Mouse (Mus musculus) CH12.LX (cell line): ENCODE measurements around the gene Pou2f3. TPM values are rescaled to one million over a fixed set of nuclear protein-coding genes. Genes with fewer than 3 reads are reported as not detected.

Source experiments
- DNase-seq: peaks from one replicate; pipeline ENCODE4 v3.0.0-alpha.2; 2013; ENCODE audit errors: extremely low read depth
- H3K27ac ChIP-seq: 2 replicates; pipeline ENCODE4 v1.5.1; 2012; ENCODE audit warnings: low read depth, mild to moderate bottlenecking, control low read depth, moderate library complexity; ENCODE audit not compliant: insufficient read depth
- H3K27me3 ChIP-seq: replicated peaks from 2 replicates; pipeline ENCODE3; 2012; ENCODE audit warnings: inconsistent platforms
- H3K36me3 ChIP-seq, 2 experiments: replicated peaks in 1 of 2; 2 replicates each; pipeline versions ENCODE3 to v1.6.1; 2012; ENCODE audit warnings: inconsistent platforms in 1 of 2, low read length in 1 of 2, mild to moderate bottlenecking in 1 of 2, mixed read lengths in 1 of 2, moderate library complexity in 1 of 2; ENCODE audit not compliant: control insufficient read depth in 1 of 2, insufficient read depth in 1 of 2
- H3K4me1 ChIP-seq, 2 experiments: 2 replicates each; pipeline ENCODE4 v1.6.1; 2012; ENCODE audit warnings: inconsistent platforms in 1 of 2, moderate library complexity in 1 of 2; ENCODE audit not compliant: insufficient read depth in 2 of 2, control insufficient read depth in 1 of 2
- H3K4me2 ChIP-seq: 2 replicates; pipeline ENCODE4 v1.6.1; 2012; ENCODE audit warnings: low read depth, mild to moderate bottlenecking, control low read depth; ENCODE audit not compliant: poor library complexity, insufficient read depth, severe bottlenecking
- H3K4me3 ChIP-seq, 3 experiments: fragments of 150-350 bp in 1 of 3; sonication (generic) in 1 of 3; replicated peaks in 1 of 3; 2 replicates each; pipeline versions ENCODE3 to v1.5.1; 2011 to 2012; ENCODE audit warnings: low read depth in 2 of 3, low read length in 2 of 3, mild to moderate bottlenecking in 2 of 3, moderate library complexity in 2 of 3, control low read depth in 1 of 3, improper control_type of control experiment in 1 of 3, inconsistent platforms in 1 of 3, mixed read lengths in 1 of 3; ENCODE audit not compliant: poor library complexity in 1 of 3
- H3K79me2 ChIP-seq: replicated peaks from 2 replicates; pipeline ENCODE4 v1.6.1; 2012; ENCODE audit warnings: mild to moderate bottlenecking, moderate library complexity; ENCODE audit not compliant: control insufficient read depth, poor library complexity, insufficient read depth, severe bottlenecking; ENCODE audit errors: extremely low read depth
- H3K9ac ChIP-seq: 2 replicates; pipeline ENCODE4 v1.6.1; 2012; ENCODE audit warnings: low read depth, mild to moderate bottlenecking, control low read depth, moderate library complexity; ENCODE audit not compliant: insufficient read depth
- H3K9me3 ChIP-seq: replicated peaks from 2 replicates; pipeline ENCODE3; 2012; ENCODE audit warnings: low read length, inconsistent platforms, mixed read lengths
- CHD1 ChIP-seq: IDR thresholded peaks from 2 replicates; pipeline ENCODE4 v1.6.1; 2012; ENCODE audit warnings: low read depth, low read length, improper control_type of control experiment, inconsistent platforms
- CHD2 ChIP-seq: IDR thresholded peaks from 2 replicates; pipeline ENCODE4 v1.6.1; 2011; ENCODE audit warnings: low read length, improper control_type of control experiment
- E2F4 ChIP-seq: IDR thresholded peaks from 2 replicates; pipeline ENCODE4 v1.6.1; 2011; ENCODE audit warnings: low read depth, low read length, improper control_type of control experiment; ENCODE audit not compliant: insufficient replicate concordance
- ELF1 ChIP-seq: IDR thresholded peaks from 2 replicates; pipeline ENCODE4 v1.6.1; 2014; ENCODE audit warnings: low read depth, mild to moderate bottlenecking, inconsistent platforms, low read length, improper control_type of control experiment
- EP300 ChIP-seq: IDR thresholded peaks from 2 replicates; pipeline ENCODE4 v1.6.1; 2011; ENCODE audit warnings: low read length, improper control_type of control experiment
- ETS1 ChIP-seq: conservative IDR thresholded peaks from 2 replicates; pipeline ENCODE4 v1.6.1; 2012; ENCODE audit warnings: low read depth, mild to moderate bottlenecking, inconsistent platforms, low read length, improper control_type of control experiment, moderate library complexity
- GABPA ChIP-seq: IDR thresholded peaks from 2 replicates; pipeline ENCODE4 v1.6.1; 2012; ENCODE audit warnings: low read depth, low read length, improper control_type of control experiment, inconsistent platforms; ENCODE audit not compliant: insufficient replicate concordance
- HCFC1 ChIP-seq: IDR thresholded peaks from 2 replicates; pipeline ENCODE4 v1.6.1; 2012; ENCODE audit warnings: low read depth, mild to moderate bottlenecking, inconsistent platforms, low read length, improper control_type of control experiment
- IRF4 ChIP-seq: IDR thresholded peaks from 2 replicates; pipeline ENCODE4 v1.6.1; 2014; ENCODE audit warnings: low read depth, mild to moderate bottlenecking, inconsistent platforms, low read length, improper control_type of control experiment
- KAT2A ChIP-seq: IDR thresholded peaks from 2 replicates; pipeline ENCODE4 v1.6.1; 2012; ENCODE audit warnings: low read length, improper control_type of control experiment, inconsistent platforms; ENCODE audit not compliant: insufficient replicate concordance
- MAFK ChIP-seq: IDR thresholded peaks from 2 replicates; pipeline ENCODE4 v1.6.1; 2011; ENCODE audit warnings: low read length, improper control_type of control experiment; ENCODE audit not compliant: insufficient replicate concordance
- MAZ ChIP-seq: IDR thresholded peaks from 2 replicates; pipeline ENCODE4 v1.6.1; 2012; ENCODE audit warnings: low read depth, mild to moderate bottlenecking, inconsistent platforms, low read length, improper control_type of control experiment, moderate library complexity
- PAX5 ChIP-seq: IDR thresholded peaks from 2 replicates; pipeline ENCODE4 v1.6.1; 2012; ENCODE audit warnings: low read length, inconsistent platforms, mixed read lengths
- POLR2AphosphoS2 ChIP-seq: IDR thresholded peaks from 2 replicates; pipeline ENCODE4 v1.6.1; 2011; ENCODE audit warnings: low read depth, low read length, improper control_type of control experiment
- RAD21 ChIP-seq: IDR thresholded peaks from 2 replicates; pipeline ENCODE4 v1.6.1; 2011; ENCODE audit warnings: low read depth, mild to moderate bottlenecking, low read length, improper control_type of control experiment, moderate library complexity
- RCOR1 ChIP-seq: conservative IDR thresholded peaks from 2 replicates; pipeline ENCODE4 v1.6.1; 2012; ENCODE audit warnings: low read depth, mild to moderate bottlenecking, inconsistent platforms, low read length, improper control_type of control experiment
- SIN3A ChIP-seq: IDR thresholded peaks from 2 replicates; pipeline ENCODE4 v1.6.1; 2012; ENCODE audit warnings: low read length, improper control_type of control experiment, inconsistent platforms
- TBP ChIP-seq: conservative IDR thresholded peaks from 2 replicates; pipeline ENCODE4 v1.6.1; 2011; ENCODE audit warnings: low read depth, low read length, improper control_type of control experiment
- USF1 ChIP-seq: IDR thresholded peaks from 2 replicates; pipeline ENCODE4 v1.6.1; 2014; ENCODE audit warnings: low read depth, mild to moderate bottlenecking, inconsistent platforms, low read length, improper control_type of control experiment
- USF2 ChIP-seq: conservative IDR thresholded peaks from 2 replicates; pipeline ENCODE4 v1.6.1; 2011; ENCODE audit warnings: low read depth, low read length, improper control_type of control experiment
- ZC3H11A ChIP-seq: IDR thresholded peaks from 2 replicates; pipeline ENCODE4 v1.6.1; 2012; ENCODE audit warnings: low read depth, mild to moderate bottlenecking, inconsistent platforms, low read length, improper control_type of control experiment
- ZMIZ1 ChIP-seq: IDR thresholded peaks from 2 replicates; pipeline ENCODE4 v1.6.1; 2012; ENCODE audit warnings: low read depth, mild to moderate bottlenecking, inconsistent platforms, low read length, improper control_type of control experiment
- ZNF384 ChIP-seq: IDR thresholded peaks from 2 replicates; pipeline ENCODE4 v1.6.1; 2012; ENCODE audit warnings: low read depth, low read length, improper control_type of control experiment, inconsistent platforms
- dilution Hi-C: fragments of 300-500 bp; cut with MboI; formaldehyde crosslinking; loops from 2 replicates; pipeline ENCODE4 v1.14.3; 2020; ENCODE audit warnings: low sequenced_read_pairs; ENCODE audit not compliant: extremely low pct_unique_long_range_greater_than_20kb, extremely low pct_ligation_motif_present
- in situ Hi-C: fragments of 300-500 bp; cut with MboI; formaldehyde crosslinking; loops from 3 replicates; pipeline ENCODE4 v1.14.3; 2019; ENCODE audit warnings: low sequenced_read_pairs, low pct_ligation_motif_present, low pct_unique_long_range_greater_than_20kb, mixed read lengths
- polyA plus RNA-seq: library from polyadenylated mRNA; unstranded; fragments of >175 nt; gene quantifications from 2 replicates; pipeline ENCODE4 v1.2.1, GENCODE M21; 2012; ENCODE audit warnings: low read depth; ENCODE audit not compliant: insufficient read length
- total RNA-seq, 2 experiments: library from RNA; depleted of rRNA; stranded (reverse); fragments of 300-350 nt in 1 of 2; fragments of >200 nt in 1 of 2; gene quantifications; 2 replicates each; pipeline ENCODE4 v1.2.3; 2012 to 2014

Gene Pou2f3
- total and polyA plus RNA-seq, 3 experiments, result 0.21 to 0.49 TPM; not detected in 1

DNA sequence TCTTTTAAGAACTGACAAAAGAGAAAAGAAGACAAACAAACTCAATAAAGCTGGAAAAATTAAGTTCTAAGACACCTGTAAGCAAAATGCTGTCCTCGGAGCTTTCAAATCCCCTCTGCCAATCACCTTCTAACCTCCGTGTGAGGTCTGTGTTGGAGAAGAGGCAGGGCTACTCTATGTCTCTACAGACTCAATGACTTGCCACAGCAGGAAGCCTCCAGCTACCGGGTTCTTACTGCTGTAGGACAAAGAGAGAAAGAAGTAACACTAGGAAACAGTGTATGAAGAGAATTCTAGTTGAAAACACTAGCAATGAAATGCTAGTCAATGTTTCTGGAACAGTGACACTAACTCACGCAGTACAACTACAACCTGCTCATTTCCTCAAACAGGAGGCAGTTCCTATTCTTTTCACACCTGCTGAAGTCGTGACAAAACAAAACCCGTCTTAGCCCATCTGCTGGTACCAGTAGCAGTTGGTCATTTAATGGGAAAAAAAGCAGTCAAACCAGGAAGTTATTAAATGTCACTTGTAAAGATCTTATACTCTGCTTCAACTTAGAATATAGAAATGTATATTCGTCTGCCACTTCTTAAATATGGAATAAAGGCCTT, 126.6 kb downstream of the Pou2f3 start:
- TF ChIP-seq CHD1 (no peak), USF1 (no peak), GABPA (no peak), MAFK (no peak), USF2 (no peak), ZNF384 (no peak), POLR2AphosphoS2 (no peak)

DNA sequence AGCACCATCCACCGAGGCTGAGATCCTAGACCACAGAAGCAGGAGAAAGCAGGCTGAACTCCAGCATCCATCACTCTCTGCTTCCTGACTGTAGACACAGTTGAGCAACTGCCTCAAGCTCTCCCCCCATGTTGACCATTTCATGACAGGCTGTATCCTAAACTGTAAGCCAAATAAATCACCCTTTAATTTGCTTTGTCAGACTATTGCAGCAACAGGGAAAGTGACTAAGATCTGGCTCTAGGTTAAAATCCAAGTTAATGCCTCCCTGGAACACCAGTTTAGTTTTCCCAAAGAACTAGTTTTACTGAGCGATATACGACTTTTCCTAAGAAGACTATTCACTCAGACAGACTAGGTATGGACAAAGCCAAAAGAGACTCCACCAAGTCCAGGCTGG, 131.5 kb downstream of the Pou2f3 start:
- in situ Hi-C loops, result no loop called here
- no peak for DNase-seq
- Histone ChIP-seq H3K9me3 (no peaks in the 10 kb centered on the region), H3K4me2 (no peak overlapping the region), H3K27ac (no peak overlapping the region), H3K9ac (no peak overlapping the region), H3K4me3 (no peak overlapping the region), H3K79me2 (peaks cover 4% of the 10 kb centered on the region; the same call in 1 of the 2 replicates), H3K4me1 (peaks cover 5 to 43% of the 10 kb centered on the region in 2 experiments; a peak in 3 of 4 replicates), H3K27me3 (no peaks in the 10 kb centered on the region), H3K36me3 (peaks cover 0 to 7% of the 10 kb centered on the region in 2 experiments)
- dilution Hi-C loops, result no loop called here
- TF ChIP-seq POLR2AphosphoS2 (no peak), SIN3A (no peak), RCOR1 (no peak)

More for the DNA sequence above, 126.6 kb downstream of the Pou2f3 start:
- H3K27ac ChIP-seq, result no peak overlapping the region
- no peaks in the 10 kb centered on the region for H3K9me3 ChIP-seq
- peaks cover 0 to 20% of the 10 kb centered on the region in 2 experiments; a peak in 2 of 4 replicates for H3K4me1 ChIP-seq
- H3K36me3 ChIP-seq, result peaks cover 0 to 6% of the 10 kb centered on the region in 2 experiments
- in situ Hi-C loops, result no loop called here
- H3K79me2 ChIP-seq, result 0 out of 2 replicates have a peak, but pooled peaks cover 2% of the 10 kb centered on the region
- no peak overlapping the region for H3K4me3 ChIP-seq
- no peak overlapping the region for H3K4me2 ChIP-seq
- dilution Hi-C loops, result no loop called here
- no peak overlapping the region for H3K9ac ChIP-seq
- no peak for DNase-seq
- H3K27me3 ChIP-seq, result no peaks in the 10 kb centered on the region

GRCm38 (mm10) chr9:43076163-43076562, 134.0 kb downstream of the Pou2f3 start:
- in situ Hi-C loops, result no loop called here
- dilution Hi-C loops, result no loop called here
- Histone ChIP-seq H3K4me1 (peaks cover 14 to 58% of the 10 kb centered on the region in 2 experiments), H3K79me2 (peaks cover 2% of the 10 kb centered on the region; the same call in 1 of the 2 replicates), H3K27ac (no peak overlapping the region), H3K4me2 (peak overlapping the region; percentile 70; the same call in 1 of the 2 replicates), H3K9ac (no peak overlapping the region), H3K9me3 (no peaks in the 10 kb centered on the region), H3K36me3 (peaks cover 0 to 6% of the 10 kb centered on the region in 2 experiments), H3K4me3 (no peak overlapping the region), H3K27me3 (no peaks in the 10 kb centered on the region)
- no peak for TF ChIP-seq TBP
- no peak for TF ChIP-seq POLR2AphosphoS2
- TF ChIP-seq ZNF384, result no peak
- peak; percentile 50 for TF ChIP-seq ELF1
- peak; percentile 77 for TF ChIP-seq ETS1
- 0 out of 2 replicates have a peak, but pooled peaks have one; percentile 10 for TF ChIP-seq IRF4
- no peak for TF ChIP-seq RAD21
- TF ChIP-seq MAZ, result no peak
- TF ChIP-seq GABPA, result no peak
- TF ChIP-seq ZC3H11A, result no peak
- no peak for TF ChIP-seq CHD2
- TF ChIP-seq KAT2A, result no peak
- TF ChIP-seq EP300, result no peak
- no peak for TF ChIP-seq E2F4
- TF ChIP-seq ZMIZ1, result no peak
- no peak for TF ChIP-seq SIN3A
- TF ChIP-seq PAX5, result no peak
- TF ChIP-seq HCFC1, result no peak
- DNase-seq, result peak; percentile 56
